Mouse (Mus musculus) urinary bladder, postnatal 0 days (tissue): ENCODE results near the gene Dnajc9. TPM values are rescaled to one million over a fixed set of nuclear protein-coding genes. Genes with fewer than 3 reads are reported as not detected.

Source experiments
- polyA plus RNA-seq: library from polyadenylated mRNA; unstranded; fragments of >200 nt; fragmentation: Nextera tagmentation; extraction: Ambion mirVana; gene quantifications from 2 replicates; pipeline ENCODE4 v1.2.1, GENCODE M21; 2015

Gene Dnajc9
- 34.1 and 40.4 TPM in 2 replicates for polyA plus RNA-seq

DNA sequence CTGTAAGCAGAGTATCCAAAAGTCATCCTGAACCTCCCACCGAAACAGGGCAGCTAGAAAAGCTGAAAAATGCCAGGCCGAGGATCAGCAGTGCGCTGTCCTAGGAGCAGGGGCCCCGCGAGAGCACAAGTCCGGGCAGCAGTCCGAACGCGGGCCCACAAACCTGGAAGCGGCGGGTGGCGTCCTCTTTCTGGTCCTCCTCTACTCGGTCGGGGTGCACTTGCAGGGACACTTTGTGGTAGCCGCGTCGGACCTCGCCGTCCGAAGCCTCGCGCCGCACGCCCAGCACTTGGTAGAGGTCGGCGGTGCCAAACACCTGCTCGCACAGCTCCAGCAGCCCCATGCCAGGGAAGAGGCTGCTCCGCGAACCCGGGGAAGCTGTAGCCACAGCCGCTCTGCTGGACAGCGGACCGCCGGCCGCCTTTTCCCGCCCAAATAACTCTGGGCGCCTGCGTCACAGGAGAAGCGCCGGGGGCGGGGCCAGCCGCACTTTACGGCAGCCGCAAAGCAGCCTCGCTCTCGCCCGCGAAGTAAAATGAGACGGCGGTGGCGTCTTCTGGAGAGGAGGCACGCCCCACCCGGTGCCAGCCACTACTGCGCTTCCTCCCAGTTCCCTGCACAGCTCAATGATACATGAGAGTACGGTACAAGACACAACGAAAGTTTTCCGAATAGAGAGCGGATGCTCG is at the start of gene Dnajc9:
Dnajc9 (minus strand) TSS at position 470 of the 689 bp plus-strand sequence.

DNA sequence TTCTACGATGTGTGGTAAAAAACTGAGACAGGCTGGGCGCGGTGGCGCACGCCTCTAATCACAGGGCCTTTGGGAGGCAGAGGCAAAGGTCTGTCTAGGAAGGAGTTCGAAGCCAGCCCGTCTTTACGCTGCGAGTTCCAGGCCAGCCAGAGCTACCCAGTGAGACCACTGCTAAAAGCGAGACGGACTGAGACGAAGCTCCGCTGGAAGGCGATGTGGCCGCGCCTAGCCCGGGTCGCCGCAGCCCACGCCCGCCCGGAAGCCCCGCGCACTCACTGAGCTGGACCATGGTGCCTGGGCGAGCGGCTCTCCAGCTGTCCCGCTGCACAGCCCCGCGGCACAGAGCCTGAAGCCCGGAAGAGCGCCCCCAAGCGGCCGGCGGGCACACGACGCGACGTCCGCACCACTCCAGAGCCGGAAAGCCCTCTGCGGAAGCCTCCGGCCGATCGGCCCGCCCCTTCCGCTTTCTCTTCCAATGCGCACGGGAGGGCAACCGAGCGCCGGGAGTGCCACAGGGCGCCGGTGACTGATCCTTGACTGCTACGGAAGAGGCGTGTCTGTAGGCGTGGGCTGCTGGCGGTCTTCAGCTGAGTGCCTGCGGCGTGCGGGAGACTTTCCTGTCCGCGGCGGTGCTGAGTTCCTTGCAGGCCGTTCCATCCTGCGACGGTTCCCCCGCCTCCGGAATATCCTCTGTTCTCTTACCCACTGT is 4.6 kb upstream of the Dnajc9 start, which contains the start of gene Mrps16:
Mrps16 (minus strand) TSS at position 430 of the 709 bp plus-strand sequence.

DNA sequence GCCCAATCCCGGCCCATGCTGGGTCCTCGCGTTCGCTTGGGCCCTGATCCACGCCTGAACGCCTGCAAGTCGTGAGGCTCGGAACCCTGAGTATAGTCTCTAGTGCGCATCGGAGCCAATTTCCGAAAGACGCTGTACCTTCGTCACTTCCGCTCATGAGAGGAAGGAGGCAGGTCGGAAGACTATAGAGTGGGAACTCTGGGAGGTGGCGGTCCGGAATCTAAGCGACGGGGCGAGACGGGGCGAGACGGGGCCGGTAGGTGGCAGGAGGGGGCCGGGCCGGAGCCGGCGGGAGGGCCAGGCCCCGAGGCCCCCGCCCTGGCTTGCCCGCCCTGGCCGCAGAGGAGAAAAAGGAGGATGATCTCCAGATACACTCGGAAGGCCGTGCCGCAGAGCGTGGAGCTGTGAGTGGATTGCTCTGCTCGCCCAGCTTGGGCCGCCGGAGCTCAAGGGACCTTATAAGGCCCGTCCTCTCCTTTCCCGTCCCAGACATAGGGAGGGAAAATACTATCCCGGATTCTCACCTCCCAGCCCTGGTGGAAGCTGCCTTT is 40.6 kb downstream of the Dnajc9 start, which contains the start of the genes Ecd and Fam149b:
Ecd (minus strand) TSS at position 131 of the 551 bp plus-strand sequence.
Fam149b (plus strand) TSS at position 172 of the 551 bp plus-strand sequence.

Other genes with a start within 250 kb of the Dnajc9 start
- 3.8 and 4.2 TPM in 2 replicates for gene Kcnk5, start 207.1 kb downstream of the Dnajc9 start, polyA plus RNA-seq
- gene Kcnk16, start 119.7 kb downstream of the Dnajc9 start, polyA plus RNA-seq = not detected in 2 replicates
- gene Nudt13, start 94.2 kb downstream of the Dnajc9 start, polyA plus RNA-seq = 5.9 and 7.9 TPM in 2 replicates
- gene Ecd, start 40.8 kb downstream of the Dnajc9 start, polyA plus RNA-seq = 25.8 and 26.2 TPM in 2 replicates
- gene Fam149b, start 40.7 kb downstream of the Dnajc9 start, polyA plus RNA-seq = 22.8 and 23.1 TPM in 2 replicates
- gene Mrps16, start 4.7 kb upstream of the Dnajc9 start, polyA plus RNA-seq = 62.8 and 71.1 TPM in 2 replicates
- gene Cfap70, start 63.3 kb upstream of the Dnajc9 start, polyA plus RNA-seq = 0.05 TPM in 1 of 2 replicates, not detected in the other
- gene Anxa7, start 91.2 kb upstream of the Dnajc9 start, polyA plus RNA-seq = 51.5 and 56.1 TPM in 2 replicates
- gene Mss51, start 108.0 kb upstream of the Dnajc9 start, polyA plus RNA-seq = 0.13 and 0.19 TPM in 2 replicates
- 27.5 and 33.6 TPM in 2 replicates for gene Ppp3cb, start 157.7 kb upstream of the Dnajc9 start, polyA plus RNA-seq